Mouse (Mus musculus) lung, postnatal 4 days (tissue): ENCODE measurements around the gene Itfg2.

Experiments used
- DNase-seq, 2 experiments: peaks; one replicate each; pipeline ENCODE4 v3.0.0; 2021

The Itfg2 gene

DNA sequence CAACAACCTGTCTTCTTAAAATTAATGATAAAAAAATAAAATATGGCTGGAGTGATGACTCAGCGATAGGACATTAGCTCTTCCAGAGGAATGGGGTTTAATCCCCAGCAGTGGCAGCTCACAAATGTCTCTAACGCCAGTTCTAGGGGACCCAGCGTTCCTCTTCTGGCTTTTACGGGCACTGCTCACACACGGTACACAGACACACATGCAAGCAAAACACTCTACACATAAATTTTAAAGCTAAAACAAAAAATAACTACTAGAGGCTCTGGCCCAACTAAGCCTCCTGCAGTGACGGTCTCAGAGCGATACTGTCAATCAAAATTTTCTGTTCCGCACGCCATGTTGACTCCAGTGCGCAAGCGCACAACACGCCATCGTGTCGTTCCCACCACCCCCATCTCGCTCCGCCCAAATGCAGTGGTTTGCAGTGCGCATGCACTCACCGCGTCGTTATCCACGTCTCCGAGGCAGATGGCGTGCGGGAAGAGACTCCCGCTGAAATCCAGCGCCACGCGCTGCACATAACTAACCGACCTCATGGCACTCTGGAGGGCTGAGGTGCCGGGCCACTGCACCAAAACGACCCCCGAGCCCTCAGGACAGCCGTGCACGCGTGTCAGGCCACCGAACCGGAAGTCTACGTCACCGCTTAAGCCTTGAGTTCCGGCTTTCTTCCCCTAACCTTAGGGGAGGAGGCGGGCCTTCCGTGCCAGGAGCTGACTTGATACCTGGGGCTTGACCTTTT, at the start of gene Itfg2:
Gene Itfg2 (minus strand): TSS at position 663 of the 751 bp plus-strand sequence.
- peak; percentile 96 to 97 for DNase-seq

DNA sequence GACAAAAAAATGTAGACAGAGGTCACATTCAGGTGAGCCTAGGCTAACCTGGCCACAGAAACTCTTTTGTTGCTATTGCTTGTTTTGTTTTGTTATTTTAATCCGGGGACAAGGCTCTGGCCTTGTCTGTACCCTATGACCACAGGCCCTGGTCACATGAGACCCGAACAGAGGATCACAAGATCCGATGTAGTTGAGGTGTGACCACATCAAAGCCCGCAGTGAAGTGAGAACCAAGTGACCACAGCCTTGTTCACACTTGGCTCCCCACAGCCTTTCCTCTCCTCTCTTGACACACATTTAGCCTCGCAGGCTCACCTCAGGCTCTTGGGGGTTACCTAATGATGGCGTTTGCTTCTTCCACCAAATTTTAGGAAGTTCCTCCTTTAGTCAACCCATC, 49.4 kb upstream of the Itfg2 start:
- DNase-seq, result no peak

DNA sequence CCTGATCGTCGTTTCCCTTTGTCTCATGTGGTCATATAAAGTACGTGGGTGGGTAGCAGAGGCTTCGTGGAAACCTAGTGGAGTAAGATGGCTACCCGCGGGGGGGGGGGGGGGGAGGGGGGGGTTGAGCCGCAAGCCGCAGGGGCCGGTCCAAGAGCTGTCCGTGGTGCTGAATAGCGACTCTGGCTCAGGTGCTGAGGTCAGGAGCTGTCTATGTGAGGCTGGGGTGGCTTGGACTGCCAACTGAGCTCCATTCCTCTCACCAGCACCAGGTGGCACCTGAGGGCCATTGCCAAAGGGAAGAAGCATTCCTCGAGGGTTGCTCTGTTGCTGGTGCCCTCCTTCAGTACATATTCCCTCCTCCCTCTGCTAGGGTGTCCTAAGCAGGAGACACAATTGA, 44.7 kb upstream of the Itfg2 start:
- peak; percentile 63 to 74 for DNase-seq

DNA sequence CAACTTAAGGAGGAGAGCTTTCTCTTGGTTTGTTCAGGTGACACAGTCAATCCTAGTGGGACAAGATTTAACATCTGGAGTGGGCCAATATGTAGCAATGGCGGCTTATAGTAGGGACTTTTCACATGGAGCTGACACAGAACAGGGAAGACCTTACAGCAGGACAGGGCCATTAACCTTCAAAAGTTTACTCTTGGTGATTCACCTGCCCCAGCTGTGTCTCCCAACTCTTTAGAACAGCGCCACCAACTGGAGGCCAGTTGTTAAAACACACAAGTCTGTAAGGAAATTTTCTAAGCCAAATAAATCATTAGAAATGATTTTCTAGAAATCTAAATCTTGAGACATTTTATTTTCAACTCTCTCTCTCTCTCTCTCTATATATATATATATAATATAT, 42.6 kb upstream of the Itfg2 start:
- no peak for DNase-seq

DNA sequence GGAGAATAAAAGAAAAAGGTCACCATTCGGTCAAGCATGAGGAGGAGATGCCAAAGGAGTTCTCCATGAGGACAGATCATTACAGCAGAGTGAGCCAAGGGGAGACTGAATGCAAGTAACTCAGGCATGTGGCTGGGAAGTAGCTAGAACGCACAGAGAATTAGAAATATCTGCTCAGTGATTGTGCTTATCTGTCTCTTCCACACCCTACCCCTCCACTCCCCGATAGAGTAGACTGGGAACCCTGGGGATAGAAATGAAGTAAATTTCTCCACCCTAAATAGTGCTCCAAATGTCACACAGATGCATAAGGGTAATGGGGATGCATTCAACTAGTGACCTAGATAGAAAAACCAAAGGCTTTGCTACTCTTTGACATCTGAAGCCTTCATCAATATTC, 41.8 kb upstream of the Itfg2 start:
- no peak for DNase-seq

DNA sequence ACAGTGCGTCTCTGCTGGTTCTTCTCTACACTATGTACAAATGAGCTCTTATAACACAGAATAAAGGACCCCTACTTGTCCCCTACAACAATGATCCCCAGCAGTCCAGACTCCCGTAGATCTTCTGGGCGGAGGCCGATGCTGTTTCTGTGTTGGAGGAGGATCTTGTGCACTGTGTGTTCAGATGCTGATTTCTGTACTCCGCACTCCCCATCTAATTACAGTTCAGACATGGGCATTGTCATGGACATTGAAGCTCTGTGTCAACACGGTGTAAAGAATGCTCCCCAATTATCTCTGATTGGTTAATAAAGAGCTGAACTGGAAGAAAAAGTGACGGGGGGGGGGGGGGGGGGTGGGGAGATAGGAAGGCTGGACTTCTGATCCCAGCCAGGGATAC, 41.3 kb upstream of the Itfg2 start:
- no peak for DNase-seq

DNA sequence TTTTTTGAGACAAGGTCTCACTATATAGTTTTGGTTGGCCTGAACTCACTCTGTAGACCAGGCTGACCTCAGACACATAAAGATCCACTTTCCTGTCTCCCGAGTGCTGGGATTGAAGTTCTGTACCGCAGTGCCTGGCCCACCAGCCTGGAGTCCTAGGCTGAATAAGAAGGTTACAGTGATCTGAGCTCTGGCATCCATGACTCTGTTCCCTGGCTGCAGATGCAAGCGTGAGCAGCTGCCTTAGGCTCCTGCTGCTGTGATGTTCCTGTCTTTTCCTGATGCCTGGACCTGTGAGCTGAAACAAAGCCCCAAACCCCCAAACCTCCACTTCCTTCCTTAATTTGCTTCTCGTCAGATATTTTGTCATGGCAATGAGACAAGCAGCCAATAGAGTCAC, 40.3 kb upstream of the Itfg2 start:
- DNase-seq, result no peak

DNA sequence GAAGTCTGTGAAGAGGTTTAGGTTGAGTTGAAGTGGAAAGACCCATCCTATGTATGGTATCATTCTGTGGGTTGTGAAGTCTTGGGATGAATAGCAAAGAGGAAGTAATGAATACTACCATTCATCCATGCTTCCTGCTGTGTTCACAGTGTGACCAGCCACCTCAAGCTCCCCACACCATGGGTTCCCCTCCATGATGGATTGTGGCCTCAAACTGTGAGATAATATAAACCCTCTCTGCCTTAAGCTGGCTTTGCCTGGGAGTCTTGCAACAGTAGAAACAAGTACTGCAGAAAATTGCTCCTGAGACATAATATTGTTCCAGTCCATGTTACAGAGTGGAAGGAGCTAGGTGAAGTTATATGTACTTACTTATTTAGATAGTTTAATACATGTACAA, 36.9 kb upstream of the Itfg2 start:
- DNase-seq, result no peak

DNA sequence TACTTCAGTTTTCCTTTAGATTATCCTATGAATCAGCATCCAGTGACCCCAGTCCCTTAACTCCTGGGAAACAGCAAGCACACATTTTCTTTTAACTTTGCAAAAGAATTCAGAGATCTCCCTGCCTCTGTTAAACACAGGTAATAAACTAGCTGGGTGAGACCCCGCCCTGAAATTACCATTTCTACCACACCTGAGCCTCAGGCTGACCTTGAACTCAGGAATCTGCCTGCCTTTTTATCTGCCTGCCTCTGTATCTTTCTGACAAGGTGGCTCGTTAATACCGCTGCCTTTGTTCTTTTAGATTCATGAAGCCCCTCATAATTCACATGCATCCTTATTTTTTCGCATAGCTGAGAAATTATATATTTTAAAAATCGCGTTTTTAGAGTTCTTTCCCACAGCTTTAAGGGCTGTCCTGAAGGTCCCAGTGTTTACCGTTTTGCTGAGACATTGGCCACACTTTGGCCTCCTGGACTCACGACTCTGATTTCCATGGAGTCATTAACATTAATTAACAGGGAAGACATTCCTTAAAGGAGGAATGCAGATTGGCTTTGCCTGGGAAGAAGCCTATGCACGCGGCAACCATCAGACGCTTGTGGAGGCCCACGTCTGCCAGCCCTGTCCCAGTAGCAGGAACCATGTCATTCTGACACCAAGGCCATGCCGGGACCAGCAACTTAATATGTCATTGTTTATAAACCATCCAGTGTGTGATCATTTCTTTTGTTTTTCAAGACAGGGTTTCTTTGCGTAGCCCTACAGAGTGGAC, 36.2 kb upstream of the Itfg2 start:
- no peak for DNase-seq

DNA sequence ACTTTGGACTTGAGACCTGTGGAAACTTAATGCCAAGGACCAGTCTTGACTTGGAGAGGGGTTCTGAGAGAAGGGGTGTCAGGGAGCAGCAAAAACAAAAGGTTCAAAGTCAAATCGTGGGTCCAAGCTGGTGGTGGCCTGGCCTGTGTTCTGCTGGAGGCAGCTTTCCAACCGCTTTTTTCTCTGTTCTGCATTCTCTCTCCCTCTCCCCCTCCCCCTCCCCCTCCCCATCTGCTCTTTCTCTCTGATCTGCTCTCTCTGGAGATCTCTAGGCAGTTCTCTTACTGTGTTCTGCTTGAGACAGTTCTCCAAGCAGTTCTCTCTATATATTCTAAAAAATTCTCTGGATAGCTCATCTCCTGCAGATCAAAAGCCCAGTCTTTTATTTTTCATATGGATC, 35.6 kb upstream of the Itfg2 start:
- DNase-seq, result no peak

DNA sequence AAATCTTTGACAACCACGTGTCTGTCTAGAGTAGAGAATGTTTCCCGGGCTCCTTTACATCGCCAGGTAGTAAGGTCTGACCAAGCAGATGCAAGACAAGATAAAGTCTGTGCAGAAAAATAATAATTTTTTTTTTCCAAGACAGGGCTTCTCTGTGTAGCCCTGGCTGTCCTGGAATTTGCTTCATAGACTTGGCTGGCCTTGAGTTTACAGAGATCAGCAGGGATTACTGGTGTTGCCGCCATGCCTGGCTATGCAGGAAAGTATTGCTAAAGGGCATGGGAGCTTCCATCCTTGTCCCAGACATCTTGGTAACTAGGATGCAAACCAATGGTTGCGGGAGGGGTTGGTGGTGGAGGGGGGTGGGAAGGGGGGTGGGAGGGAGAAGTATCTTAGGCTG, 32.5 kb upstream of the Itfg2 start:
- no peak for DNase-seq

DNA sequence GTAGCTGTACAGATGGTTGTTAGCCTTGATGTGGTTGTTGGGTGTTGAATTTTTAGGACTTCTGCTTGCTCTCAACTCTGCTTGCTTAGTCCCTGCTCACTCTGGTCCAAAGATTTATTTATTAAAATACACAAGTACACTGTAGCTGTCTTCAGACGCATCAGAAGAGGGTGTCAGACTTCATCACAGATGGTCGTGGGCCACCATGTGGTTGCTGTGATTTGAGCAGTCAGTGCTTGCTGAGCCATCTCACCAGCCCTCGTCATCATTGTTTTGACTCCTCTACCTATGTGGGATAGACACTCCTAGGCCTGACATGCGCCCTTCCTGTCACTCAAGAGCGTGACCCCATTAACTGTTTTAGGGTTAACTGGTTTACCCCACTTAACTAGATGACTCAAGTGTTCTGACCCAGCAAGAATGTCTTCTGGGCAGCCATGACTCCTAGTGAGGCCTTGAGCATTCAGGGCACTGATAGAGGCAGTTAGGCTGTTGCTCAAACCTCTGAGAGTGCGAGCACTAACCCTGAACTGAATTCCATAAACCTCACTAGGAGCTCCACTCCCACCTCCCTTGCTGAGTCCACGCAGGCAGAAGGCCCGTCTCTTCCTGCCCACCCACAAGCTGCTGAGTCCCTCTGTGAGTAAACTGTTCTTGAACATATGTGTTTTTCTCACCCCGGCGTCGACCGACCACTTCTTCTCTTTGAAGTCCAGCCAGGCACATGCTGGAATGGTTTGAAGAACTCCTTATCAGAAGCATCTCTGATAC, 31.3 kb upstream of the Itfg2 start:
- no peak for DNase-seq

DNA sequence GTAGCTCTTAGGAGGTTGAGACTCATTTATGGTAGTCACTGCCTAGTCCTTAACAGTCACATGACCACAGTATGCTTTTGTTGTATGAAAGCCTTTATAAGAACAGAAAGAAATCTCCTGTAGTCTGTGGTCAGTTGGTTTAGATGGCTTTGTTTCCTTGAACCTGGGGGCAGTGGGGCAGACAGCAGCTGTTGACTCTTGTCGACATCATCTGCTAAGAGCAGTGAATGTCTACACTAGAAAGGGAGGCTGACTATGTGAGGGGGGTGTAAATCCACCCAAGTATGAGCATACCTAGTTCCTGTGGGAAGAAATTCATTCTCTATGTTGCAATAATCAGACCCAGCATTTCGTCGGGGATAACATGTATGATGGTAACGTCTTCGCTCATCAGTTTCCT, 22.3 kb upstream of the Itfg2 start:
- DNase-seq, result no peak

DNA sequence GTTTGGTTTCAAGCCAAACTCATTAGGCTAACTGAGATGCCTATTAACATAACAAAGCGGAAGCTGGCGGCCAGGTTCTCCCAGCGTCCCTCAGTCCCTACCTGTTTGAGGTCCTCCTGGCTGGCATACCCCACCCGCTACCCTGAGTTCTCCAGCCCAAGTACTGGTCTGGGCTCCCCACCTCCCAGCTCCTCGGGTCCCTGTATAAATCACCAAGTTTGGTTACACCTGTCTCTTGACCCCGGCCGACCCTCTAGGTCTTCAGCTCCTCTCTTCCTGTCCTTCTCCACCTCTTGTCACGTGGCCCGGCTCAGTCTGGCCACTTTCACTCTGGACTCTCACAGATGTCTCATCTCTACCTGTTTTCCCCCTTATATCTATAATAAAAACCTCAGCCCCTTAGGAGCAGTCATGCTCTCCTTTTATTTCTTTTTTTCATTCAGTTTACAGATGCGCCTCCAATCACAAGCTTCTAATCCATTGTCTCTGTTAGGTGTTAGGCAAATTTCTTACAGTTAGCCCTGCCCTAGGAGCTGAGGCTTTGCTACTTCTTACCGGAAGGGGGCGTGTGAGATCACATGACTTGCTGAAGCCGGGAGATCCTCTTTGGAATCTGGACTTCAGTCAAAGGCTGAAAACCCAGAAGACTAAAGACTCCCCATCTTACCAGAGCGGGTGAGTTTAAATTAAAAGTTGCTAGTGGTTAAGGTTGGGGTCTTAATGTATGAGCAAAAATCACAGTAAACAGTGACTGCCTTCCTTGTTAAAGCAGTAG, 21.2 kb upstream of the Itfg2 start:
- peak; percentile 35 to 69 for DNase-seq

DNA sequence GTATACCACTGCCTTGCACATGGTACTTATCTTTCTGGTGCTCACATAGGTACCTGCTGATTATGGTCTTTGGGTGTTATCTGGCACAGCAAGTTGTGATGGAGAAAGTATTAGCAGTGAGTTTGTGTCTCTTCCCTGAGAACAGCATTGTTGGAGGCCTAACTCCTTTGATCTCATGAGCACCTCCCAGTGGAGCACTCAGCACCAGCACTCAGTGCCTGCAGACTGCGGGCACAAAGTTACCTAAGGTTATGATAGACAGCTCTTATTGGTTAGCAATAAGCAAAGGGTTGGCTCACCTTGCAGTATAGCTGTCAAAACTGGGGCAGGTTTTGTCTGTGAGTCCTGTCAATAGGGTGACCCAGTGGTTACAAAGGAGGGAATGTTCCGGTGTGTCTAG, 15.5 kb upstream of the Itfg2 start:
- no peak for DNase-seq

DNA sequence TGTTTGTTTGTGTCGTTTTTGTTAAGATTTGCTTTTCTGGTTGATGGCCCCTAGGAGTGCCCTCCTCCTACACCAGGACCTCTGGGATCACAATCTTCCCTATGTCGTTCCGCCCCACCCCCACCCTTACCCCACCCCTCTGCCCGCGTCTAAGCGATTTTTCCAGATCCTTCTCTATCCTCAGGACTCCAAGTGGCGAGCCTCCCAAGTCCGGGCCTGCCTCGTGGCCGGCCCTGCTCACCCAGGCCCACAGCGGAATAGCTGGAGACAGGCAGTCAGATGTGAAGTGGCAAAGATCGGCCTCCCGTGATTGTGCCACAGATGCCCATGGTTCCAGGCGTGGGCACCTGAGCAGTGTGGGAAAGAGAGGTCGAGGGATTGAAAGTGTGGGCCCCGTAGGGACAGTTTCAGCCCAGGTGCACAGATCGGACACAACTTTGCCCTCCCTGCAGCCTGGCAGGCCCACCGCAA, 14.2 kb upstream of the Itfg2 start:
- peak; percentile 28 to 52 for DNase-seq

DNA sequence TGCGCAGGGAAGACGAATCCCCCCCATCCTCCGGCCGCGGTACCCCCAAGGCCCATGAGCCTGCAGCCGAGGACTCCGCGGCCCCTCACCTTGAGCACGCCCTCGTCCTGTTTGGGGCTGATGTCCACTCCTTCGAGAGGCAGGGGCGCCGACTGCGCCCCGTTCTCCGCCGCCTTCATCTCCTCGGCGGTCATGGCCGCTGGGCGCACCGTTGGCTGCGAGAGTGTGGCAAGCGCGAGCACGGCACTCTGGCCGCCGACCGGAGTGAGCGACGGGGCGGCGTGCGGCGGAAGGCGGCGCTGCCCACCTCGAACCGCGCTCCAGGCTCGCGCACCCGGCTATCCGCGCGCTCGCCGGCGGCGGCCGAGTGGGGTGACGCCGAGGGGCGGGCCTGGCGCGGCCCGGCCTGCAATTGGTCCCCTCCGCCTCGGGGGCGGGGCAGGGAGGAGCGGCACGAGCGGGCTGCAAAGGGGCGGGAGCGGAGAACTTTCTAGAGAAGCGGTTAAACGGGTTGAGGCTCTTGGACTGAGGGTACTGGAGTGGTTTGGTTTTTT, 13.7 kb upstream of the Itfg2 start, which contains the start of gene Fkbp4:
Gene Fkbp4 (minus strand): TSS at position 361 of the 554 bp plus-strand sequence.
- DNase-seq, result peak; percentile 96 to 97

DNA sequence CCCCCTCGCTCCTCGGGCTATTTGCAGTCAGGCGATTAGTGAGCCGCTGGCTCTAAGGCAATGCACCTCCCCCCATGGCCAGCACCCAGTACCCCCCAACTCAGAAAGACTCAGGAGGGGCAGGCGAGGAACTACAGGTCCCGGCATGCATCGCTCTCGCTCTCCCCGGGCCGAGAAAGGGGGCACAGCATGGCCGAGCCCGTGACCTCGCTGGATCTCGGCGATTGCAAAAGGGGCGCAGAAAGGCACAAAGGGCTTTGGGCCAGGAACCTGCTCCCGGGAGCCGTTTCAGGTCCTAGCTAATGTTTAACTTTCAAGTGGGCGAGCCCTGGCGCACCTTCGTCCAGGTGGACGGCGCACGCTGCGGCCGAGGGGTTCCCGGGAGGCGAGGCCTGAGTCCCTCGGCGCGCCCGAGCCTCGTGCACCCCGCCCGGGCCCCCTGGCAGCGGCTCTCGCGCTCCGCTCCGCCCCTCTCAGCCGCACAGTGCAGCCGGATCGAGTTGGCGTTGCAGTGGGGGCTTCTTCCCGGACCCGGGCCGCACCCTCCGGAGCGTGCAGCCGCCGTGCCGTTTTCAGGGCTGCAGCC, 13.1 kb upstream of the Itfg2 start:
- peak; percentile 78 to 86 for DNase-seq

DNA sequence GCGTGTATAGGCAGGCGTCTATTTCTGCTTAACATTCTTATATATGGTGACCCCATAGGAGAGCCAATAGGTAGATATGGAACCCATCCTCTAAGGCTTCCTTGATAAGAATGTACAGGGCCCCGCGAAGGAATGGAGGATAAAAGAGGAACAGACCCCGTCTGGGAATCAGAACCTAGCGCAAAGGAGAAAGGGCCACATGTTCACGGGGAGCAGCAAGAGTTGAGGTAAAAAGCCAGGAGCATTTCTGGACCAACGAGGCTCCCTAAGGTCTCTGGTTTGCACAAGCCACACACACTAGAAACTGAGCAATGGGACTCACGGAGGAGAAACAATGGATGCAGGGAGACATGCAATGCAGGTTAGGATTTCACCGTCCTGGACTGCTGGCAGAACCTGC, 12.6 kb upstream of the Itfg2 start:
- DNase-seq, result no peak

DNA sequence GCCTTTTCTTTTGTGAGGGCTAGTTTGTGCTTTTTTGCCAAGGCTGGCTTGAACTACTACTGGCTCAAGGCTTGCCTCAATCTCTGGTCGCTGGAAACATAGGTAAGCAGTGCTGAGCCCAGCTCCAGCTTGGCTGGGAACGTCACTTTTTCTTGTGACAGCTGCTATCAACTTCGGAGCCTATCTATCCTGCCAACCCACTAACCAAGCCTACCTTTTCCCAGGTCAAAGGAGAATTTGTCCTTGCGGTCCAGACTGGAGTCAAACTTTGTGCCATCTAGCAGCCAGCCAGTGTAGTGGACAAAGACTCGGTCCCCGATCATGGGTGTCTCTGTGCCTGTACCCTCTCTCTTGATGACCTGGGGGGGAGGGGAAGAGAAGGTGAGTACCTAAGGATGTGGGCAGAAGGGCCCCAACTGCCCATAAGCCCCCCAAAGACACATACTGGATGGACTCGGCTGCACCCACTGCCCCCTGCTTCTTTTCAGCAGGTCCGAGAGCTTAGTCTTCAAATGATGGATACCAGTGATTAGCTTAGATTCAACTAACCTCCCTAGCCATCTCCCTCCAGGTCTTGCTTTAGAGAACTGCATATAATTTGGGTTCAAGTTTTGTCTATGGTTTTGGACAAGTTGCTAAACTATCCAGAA, 11.8 kb upstream of the Itfg2 start:
- no peak for DNase-seq

DNA sequence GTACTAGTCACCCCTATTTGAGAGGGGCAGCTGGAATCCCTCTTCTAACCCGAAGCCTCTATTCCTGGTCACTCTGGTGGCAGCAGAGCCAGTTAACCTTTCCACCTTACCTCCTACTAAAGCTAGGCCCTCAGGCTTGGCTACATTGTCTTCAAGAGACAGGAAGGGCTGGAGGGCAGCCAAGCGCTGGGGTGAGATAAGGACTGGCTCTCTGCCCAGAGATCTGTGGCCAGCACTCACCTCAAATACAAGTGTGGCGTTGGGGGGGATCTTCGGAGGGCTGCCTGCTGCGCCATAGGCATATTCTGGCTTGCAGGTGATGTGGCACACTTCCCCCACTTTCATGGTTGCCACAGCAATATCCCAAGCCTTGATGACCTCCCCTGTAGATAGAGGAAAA, 10.7 kb upstream of the Itfg2 start:
- DNase-seq, result peak; percentile 86 to 91
